Mouse (Mus musculus): ENCODE measurements at regions not wholly inside any gene's neighbourhood (a gene's known extent, or its start where the extent isn't known, plus 50 kb on each side); places are given as distances from the start of the nearest gene placed in this dataset.
A peak's percentile ranks its signal among the peaks of the same experiment; 100 is the strongest.

- DNase-seq: no peak
- intact Hi-C loops (cut with DNase I; ENCODE audit: low total_unique reads): no loop called here
Observed at GRCm38 (mm10) chr14:28626951-28627350, 122.4 kb downstream of the Wnt5a start.

- DNase-seq: no peak
- intact Hi-C loops (cut with DNase I; ENCODE audit: low total_unique reads): no loop called here
Observed at GRCm38 (mm10) chr14:28635175-28635574, 130.6 kb downstream of the Wnt5a start.

GRCm38 (mm10) chr14:28639056-28639455 lies 134.5 kb downstream of the Wnt5a start:
- DNase-seq: no peak
- intact Hi-C loops (cut with DNase I; ENCODE audit: low total_unique reads): no loop called here

- DNase-seq: no peak
- intact Hi-C loops (cut with DNase I; ENCODE audit: low total_unique reads): no loop called here
Observed at GRCm38 (mm10) chr14:28645807-28646206, 141.3 kb downstream of the Wnt5a start.

- intact Hi-C loops (cut with DNase I; ENCODE audit: low total_unique reads): no loop called here
- no peak for DNase-seq
Observed at GRCm38 (mm10) chr14:28649411-28649810, 144.9 kb downstream of the Wnt5a start.

GRCm38 (mm10) chr14:28653059-28653930 lies 148.7 kb downstream of the Wnt5a start:
- intact Hi-C loops (cut with DNase I; ENCODE audit: low total_unique reads): no loop called here
- no peak for DNase-seq

GRCm38 (mm10) chr14:28657216-28657615 lies 152.7 kb downstream of the Wnt5a start:
- intact Hi-C loops (cut with DNase I; ENCODE audit: low total_unique reads): no loop called here
- DNase-seq: no peak

GRCm38 (mm10) chr14:28660872-28661588 lies 156.5 kb downstream of the Wnt5a start:
- intact Hi-C loops (cut with DNase I; ENCODE audit: low total_unique reads): no loop called here
- DNase-seq: no peak

GRCm38 (mm10) chr14:28663316-28663715 lies 158.8 kb downstream of the Wnt5a start:
- intact Hi-C loops (cut with DNase I; ENCODE audit: low total_unique reads): no loop called here
- no peak for DNase-seq

GRCm38 (mm10) chr14:28664121-28664520 lies 159.6 kb downstream of the Wnt5a start:
- intact Hi-C loops (cut with DNase I; ENCODE audit: low total_unique reads): no loop called here
- DNase-seq: no peak

- intact Hi-C loops (cut with DNase I; ENCODE audit: low total_unique reads): no loop called here
- peak; percentile 32 for DNase-seq
Observed at GRCm38 (mm10) chr14:28675476-28675875, 170.9 kb downstream of the Wnt5a start.

GRCm38 (mm10) chr14:28699780-28700179 lies 195.2 kb downstream of the Wnt5a start:
- no peak for DNase-seq
- intact Hi-C loops (cut with DNase I; ENCODE audit: low total_unique reads): no loop called here

GRCm38 (mm10) chr14:28704729-28705128 lies 200.2 kb downstream of the Wnt5a start:
- intact Hi-C loops (cut with DNase I; ENCODE audit: low total_unique reads): no loop called here
- DNase-seq: no peak

GRCm38 (mm10) chr14:28714598-28714997 lies 210.0 kb downstream of the Wnt5a start:
- intact Hi-C loops (cut with DNase I; ENCODE audit: low total_unique reads): no loop called here
- DNase-seq: no peak

GRCm38 (mm10) chr14:28720545-28720944 lies 216.0 kb downstream of the Wnt5a start:
- no peak for DNase-seq
- intact Hi-C loops (cut with DNase I; ENCODE audit: low total_unique reads): no loop called here

- intact Hi-C loops (cut with DNase I; ENCODE audit: low total_unique reads): no loop called here
- DNase-seq: no peak
Observed at GRCm38 (mm10) chr14:28725666-28726065, 221.1 kb downstream of the Wnt5a start.

- intact Hi-C loops (cut with DNase I; ENCODE audit: low total_unique reads): no loop called here
- DNase-seq: no peak
Observed at GRCm38 (mm10) chr14:28733496-28733895, 228.9 kb downstream of the Wnt5a start.

GRCm38 (mm10) chr14:28735446-28735845 lies 230.9 kb downstream of the Wnt5a start:
- DNase-seq: no peak
- intact Hi-C loops (cut with DNase I; ENCODE audit: low total_unique reads): no loop called here

GRCm38 (mm10) chr14:28740076-28740475 lies 235.5 kb downstream of the Wnt5a start:
- DNase-seq: no peak
- intact Hi-C loops (cut with DNase I; ENCODE audit: low total_unique reads): no loop called here

GRCm38 (mm10) chr14:28741418-28741817 lies 236.9 kb downstream of the Wnt5a start:
- intact Hi-C loops (cut with DNase I; ENCODE audit: low total_unique reads): no loop called here
- DNase-seq: no peak

GRCm38 (mm10) chr14:28743673-28744072 lies 239.1 kb downstream of the Wnt5a start:
- intact Hi-C loops (cut with DNase I; ENCODE audit: low total_unique reads): no loop called here
- DNase-seq: no peak

Measured in gastrocnemius, postnatal 14 days (tissue).